Mouse (Mus musculus) frontal cortex, adult (tissue): ENCODE data around the gene Bhlhb9.
"Not testable (repeated sequence)": the region's sequence is repeated elsewhere in the genome, so short reads cannot be mapped to it uniquely, and the experiment has no call there.

Experiments used
- ATAC-seq: cut with Nextera tagmentation; 2 replicates; pipeline ENCODE4 v1.9.2; 2017; ENCODE audit warnings: mild to moderate bottlenecking, moderate library complexity, mixed read lengths; ENCODE audit not compliant: low TSS enrichment

Bhlhb9 gene

GRCm38 (mm10) chrX:135797212-135797644 is at the start of gene Bhlhb9:
TSS of gene Bhlhb9 (plus strand) at chrX:135797594.
- ATAC-seq = peak; percentile 55

DNA sequence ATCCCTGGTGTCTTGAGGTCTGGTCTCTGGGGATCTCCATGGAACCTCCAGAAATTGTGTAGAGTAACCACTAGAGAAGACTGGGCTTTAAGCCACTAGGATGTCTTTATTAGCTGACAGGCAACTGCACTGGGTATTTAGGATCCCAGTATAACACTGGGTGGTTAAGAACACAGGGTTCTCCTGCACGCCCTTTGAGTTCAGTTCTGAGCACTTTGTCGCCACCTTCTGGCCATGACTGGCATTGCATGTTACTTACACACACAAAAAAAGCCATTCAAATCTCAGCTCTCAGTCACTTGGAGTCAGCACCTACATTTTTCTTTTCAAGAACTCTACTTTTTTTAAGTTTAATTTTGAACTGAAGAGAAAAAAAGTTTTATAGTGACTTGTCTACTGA is 44.6 kb upstream of the Bhlhb9 start:
- ATAC-seq = peak; percentile 70

DNA sequence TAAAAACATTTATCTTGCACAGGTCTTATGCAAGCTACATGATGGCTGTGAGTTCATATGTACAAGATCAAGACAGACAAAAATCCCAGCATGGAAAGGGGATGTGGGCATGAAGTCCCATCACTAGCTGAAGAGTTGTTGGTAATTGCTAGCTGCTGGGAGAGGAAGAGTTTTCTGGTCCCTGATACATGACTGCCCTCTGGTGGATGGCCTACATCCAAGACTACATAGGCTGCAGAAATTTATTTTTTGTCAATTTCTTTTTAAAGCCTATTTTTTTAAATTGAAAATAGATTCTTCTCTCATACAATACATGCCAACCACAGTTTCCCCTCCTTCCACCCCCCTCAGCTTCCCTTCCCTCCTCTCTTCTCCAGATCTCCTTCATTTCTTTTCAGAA is 35.7 kb upstream of the Bhlhb9 start:
- no peak for ATAC-seq

GRCm38 (mm10) chrX:135768043-135768548 is 29.3 kb upstream of the Bhlhb9 start:
- ATAC-seq = no peak

GRCm38 (mm10) chrX:135768565-135768964 is 28.8 kb upstream of the Bhlhb9 start:
- no peak for ATAC-seq

GRCm38 (mm10) chrX:135791536-135791935 is 5.9 kb upstream of the Bhlhb9 start:
- no peak for ATAC-seq

DNA sequence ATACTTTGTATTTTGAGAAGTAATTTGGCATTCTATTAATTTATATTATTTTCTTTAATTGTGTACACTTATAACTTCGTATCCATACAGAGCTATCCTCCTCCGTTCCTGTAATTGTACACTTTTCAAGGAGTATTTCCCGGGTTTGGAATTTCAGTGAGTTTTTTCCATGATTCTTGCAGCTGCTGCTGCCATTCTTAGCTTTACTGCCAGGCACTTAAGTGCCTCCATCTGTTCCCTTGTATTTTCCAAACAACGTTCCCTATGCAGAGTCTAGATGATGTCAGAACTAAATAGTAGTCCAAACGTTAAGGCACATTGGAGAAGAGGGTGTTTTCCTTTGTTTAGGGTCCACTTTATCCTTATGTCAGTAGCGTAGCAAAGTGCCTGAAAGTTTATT is 5.1 kb upstream of the Bhlhb9 start:
- peak; percentile 18; the same call in 1 of the 2 replicates for ATAC-seq

GRCm38 (mm10) chrX:135795591-135796304 is 1.6 kb upstream of the Bhlhb9 start:
- peak; percentile 56 for ATAC-seq

GRCm38 (mm10) chrX:135796305-135797211 is 836 bp upstream of the Bhlhb9 start:
- peak; percentile 13 for ATAC-seq

- ATAC-seq = no peak
Observed at GRCm38 (mm10) chrX:135804149-135804548, 6.8 kb downstream of the Bhlhb9 start.

DNA sequence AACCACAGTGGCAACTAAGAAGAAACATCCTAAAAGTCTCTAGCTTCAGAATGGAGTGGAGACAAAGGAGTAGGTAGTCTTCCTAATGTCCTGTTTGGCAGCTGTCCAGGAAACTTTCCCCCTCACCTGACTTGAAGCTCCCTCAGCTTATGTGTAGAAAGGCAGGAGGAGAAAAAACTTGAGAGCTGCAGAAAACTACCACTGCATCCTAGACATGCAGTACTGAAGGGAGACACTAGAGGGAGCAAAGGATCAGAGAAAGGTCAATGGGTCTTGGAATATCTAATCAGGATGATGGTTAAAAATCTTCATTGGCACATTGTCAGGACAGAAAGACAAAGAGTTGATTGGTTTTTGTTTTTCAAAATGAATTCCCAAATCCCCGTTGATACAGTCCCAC is 8.4 kb downstream of the Bhlhb9 start:
- ATAC-seq = peak; percentile 55; the same call in 1 of the 2 replicates

GRCm38 (mm10) chrX:135835896-135836295 is 38.5 kb downstream of the Bhlhb9 start:
- ATAC-seq = not testable (repeated sequence)

DNA sequence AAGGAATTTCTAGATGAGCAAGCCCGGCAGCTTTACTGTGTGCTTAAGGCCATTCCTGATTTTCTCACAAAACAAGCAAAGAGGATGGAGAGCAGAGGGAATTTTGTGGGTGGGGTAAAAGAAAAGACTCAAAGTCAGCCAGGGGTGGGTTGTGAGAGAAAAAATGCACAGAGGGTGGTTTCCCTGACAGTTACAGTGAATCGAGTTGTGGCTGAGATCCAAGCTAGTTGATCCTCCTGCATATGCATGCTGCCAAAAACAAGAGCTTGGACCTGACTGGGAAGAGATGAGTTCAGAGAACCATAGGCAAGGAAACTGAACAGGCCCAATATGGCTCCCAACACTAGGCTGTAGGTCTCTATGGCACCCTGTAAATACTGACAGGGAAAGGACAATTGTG is 40.5 kb downstream of the Bhlhb9 start:
- ATAC-seq = peak; percentile 21; the same call in 1 of the 2 replicates

- peak; percentile 76 for ATAC-seq
Observed at GRCm38 (mm10) chrX:135838521-135839360, 41.3 kb downstream of the Bhlhb9 start, which contains the start of gene Gprasp2. TSS of gene Gprasp2 (plus strand) at chrX:135839034.

- peak; percentile 78 for ATAC-seq
Observed at GRCm38 (mm10) chrX:135839397-135840391, 42.3 kb downstream of the Bhlhb9 start.

DNA sequence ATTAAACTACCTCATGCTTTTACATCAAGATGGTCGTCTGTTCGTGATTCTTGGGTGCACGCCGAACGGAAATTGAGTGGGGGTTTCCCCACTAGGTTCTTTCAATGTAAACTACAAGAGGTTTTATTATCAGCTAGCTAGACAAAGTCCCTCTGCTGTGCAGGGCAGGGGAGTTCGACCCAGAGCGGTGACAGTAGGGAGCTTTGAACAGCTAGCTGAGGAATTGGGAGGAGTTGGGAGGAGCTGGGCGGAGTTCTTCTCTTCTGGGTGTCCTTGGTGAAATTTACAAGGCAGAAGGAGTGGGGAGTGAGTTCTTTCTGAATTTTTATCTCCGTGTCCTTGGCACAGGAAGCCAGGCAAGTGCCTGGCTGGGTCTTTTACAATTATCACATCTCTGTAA is 69.4 kb downstream of the Bhlhb9 start:
- ATAC-seq = not testable (repeated sequence)

DNA sequence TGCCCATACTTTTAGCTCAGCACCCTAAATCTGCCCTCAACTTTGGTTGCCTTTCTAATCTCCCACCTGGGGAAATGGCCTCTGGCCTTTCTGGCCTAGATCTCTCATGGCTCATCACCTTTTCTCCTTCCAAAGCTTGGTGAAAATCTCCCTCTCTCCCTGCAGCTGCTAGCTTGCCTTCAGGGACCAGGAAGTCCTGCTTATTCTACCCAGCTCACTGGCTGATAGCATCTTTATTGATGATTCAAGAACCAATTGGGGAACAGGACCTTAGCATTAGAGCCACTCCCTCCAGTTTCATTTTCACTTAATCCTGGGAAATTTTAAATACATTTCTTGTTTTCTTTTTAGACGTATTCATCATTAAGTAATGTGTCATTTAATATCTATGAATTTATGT is 79.3 kb downstream of the Bhlhb9 start:
- no peak for ATAC-seq

DNA sequence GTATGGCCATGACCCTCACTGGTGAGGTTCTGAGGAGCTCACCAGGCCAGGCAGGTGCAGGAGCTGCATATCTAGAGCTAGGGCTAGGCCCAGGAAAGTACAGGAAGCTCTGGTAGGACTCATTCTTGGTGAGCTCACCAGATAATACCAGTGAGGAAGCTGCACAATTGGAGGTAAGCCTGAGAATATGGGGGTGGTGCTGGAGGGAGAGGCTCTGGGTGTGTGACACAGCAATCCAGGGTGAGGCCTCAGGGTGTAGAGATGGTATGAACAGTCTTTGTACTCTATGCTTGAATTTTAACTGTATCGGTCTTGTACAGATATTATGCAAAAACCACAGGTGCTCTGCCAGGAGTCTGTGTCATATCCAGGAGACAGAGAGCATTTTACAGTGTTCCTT is 82.2 kb downstream of the Bhlhb9 start:
- ATAC-seq = no peak

DNA sequence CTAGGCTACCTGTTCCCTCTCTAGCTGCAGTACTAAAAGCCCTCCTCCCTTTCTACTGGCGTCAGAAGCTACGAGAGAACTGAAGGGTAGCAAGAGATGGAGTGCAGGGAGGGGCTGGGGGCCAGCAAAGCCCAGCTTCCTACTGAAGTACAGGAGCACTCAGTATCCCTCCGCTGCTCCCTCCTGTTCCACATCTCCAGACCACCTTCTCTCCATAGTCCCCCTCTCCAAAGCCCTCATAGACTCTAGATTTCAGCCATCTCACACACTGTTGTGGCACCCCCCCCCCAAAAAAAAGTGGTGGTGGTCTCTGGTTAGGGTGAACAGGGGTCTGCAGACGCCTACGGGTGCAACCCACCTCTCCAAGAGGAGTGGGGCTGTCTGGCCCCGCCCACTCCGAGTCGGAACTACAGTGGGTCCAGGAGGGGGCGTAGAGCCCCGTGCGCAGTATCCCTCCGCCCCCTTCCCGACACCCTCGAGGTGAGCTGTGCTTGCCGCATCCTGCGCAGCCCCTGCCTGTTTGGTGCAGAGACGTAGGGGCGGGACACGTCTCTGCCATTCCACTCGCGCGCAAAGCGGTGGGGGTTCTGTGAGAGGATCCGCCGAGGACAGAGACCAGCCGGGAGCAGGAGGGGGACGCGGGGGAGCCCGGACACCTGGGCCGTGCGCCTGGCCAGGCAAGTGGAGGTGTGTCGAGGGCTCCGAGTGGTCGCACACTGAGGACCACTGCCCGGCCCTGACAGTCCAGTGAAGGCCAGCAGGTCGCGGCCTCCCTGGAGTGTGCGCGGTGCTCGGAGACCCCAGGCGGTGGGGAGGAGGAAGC is 88.2 kb downstream of the Bhlhb9 start:
- ATAC-seq = peak; percentile 94
